Mouse (Mus musculus) kidney, adult 2 months (tissue): ENCODE data around the gene Lbhd1.

ENCODE experiments used
- CTCF ChIP-seq: fragments of 200-500 bp; conservative IDR thresholded peaks from 2 replicates; pipeline ENCODE4 v1.5.1; 2011; ENCODE audit warnings: low read depth, mild to moderate bottlenecking, control low read depth, low read length, moderate library complexity, mixed read lengths; ENCODE audit not compliant: insufficient read depth, insufficient read length
- POLR2A ChIP-seq: fragments of 200-500 bp; IDR thresholded peaks from one replicate; pipeline ENCODE4 v1.6.1; 2011; ENCODE audit warnings: low read depth, low read length, control low read depth

- TF ChIP-seq POLR2A (no peak), CTCF (no peak)
Measured at GRCm38 (mm10) chr19:8908531-8908930, 25.0 kb downstream of the Lbhd1 start.
